Mouse (Mus musculus) C2C12 (cell line): Measurements from ENCODE around the gene Ccdc92.

Source experiments
- CEBPB ChIP-seq: IDR thresholded peaks from one replicate; pipeline ENCODE4 v1.6.1; 2011; ENCODE audit warnings: low read depth, mild to moderate bottlenecking, control low read depth, moderate library complexity
- CTCF ChIP-seq: IDR thresholded peaks from one replicate; pipeline ENCODE4 v1.5.1; 2011; ENCODE audit not compliant: control insufficient read depth, insufficient read depth, insufficient read length
- MAX ChIP-seq: IDR thresholded peaks from one replicate; pipeline ENCODE4 v1.6.1; 2011; ENCODE audit warnings: mild to moderate bottlenecking, control low read depth
- MYOD1 ChIP-seq: IDR thresholded peaks from one replicate; pipeline ENCODE4 v1.6.1; 2011; ENCODE audit warnings: low read depth; ENCODE audit not compliant: control insufficient read depth, insufficient read length
- MYOG ChIP-seq: IDR thresholded peaks from one replicate; pipeline ENCODE4 v1.6.1; 2011; ENCODE audit not compliant: control insufficient read depth, insufficient read length; ENCODE audit errors: extremely low read depth
- USF1 ChIP-seq: IDR thresholded peaks from one replicate; pipeline ENCODE4 v1.6.1; 2011; ENCODE audit warnings: low read depth, mild to moderate bottlenecking, control low read depth, moderate library complexity

GRCm38 (mm10) chr5:124792112-124792511 lies 70.1 kb downstream of the Ccdc92 start:
- TF ChIP-seq USF1 (peak; percentile 85), MYOD1 (no peak), CTCF (no peak), MAX (no peak), MYOG (no peak), CEBPB (no peak)
